1 mouse cellular context compared by ENCODE assay signal in the genomic region with DNA sequence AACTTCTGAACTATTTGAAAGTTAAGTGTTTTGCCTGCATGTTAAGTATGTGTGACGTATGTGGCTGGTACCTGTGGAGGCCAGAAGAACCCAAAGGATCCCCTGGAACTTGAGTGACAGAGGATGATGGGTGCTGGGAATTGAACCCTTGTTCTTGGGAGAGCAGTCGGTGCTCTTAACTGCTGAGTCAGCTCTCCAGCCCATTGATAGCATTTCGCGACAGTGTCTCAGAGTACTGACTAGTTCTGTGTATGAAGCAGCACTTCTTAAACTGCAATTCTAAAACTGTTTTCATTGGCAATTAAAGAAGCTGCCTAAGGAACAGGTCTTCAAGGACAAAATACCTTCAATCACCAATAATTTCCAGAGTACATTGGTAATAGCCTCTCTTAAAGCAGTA.
TF ChIP-seq lines count a peak whose summit lies in the region.

No protein-coding gene starts in this region.

TF ChIP-seq in CH12.LX, 34 proteins besides CTCF, POLR2A, EP300 and RAD21:
- TF ChIP-seq NELFE (IDR thresholded peaks at IDR 0.05; ENCODE audit: low read depth, low read length) (no peak), MAFK (IDR thresholded peaks at IDR 0.05; ENCODE audit: insufficient replicate concordance, low read length) (peak; percentile 87)
TF ChIP-seq in CH12.LX: peak in this region for 1.
